Mouse (Mus musculus) forebrain, embryonic 11.5 days (tissue): ENCODE measurements at regions not wholly inside any gene's neighbourhood (a gene's known extent, or its start where the extent isn't known, plus 50 kb on each side); places are given as distances from the start of the nearest gene placed in this dataset.

Source experiments
- ATAC-seq: fragments of 200-750 bp; cut with Nextera tagmentation; replicated peaks from 2 replicates; pipeline ENCODE4 v1.8.0; 2017; ENCODE audit warnings: moderate TSS enrichment; ENCODE audit not compliant: low FRiP score
- DNase-seq: peaks from one replicate; pipeline ENCODE4 v3.0.0-alpha.2; 2017; ENCODE audit warnings: low spot score
- H3K27ac ChIP-seq: fragments of 300-500 bp; sonication (generic); 2 replicates; pipeline ENCODE4 v1.5.1; 2014; ENCODE audit warnings: low read depth, low read length
- H3K27me3 ChIP-seq: fragments of 300-500 bp; sonication (generic); 2 replicates; pipeline ENCODE4 v1.6.1; 2014; ENCODE audit warnings: mild to moderate bottlenecking, low read length, mixed read lengths; ENCODE audit not compliant: control insufficient read depth, insufficient read depth
- H3K36me3 ChIP-seq: fragments of 300-500 bp; sonication (generic); 2 replicates; pipeline ENCODE4 v1.6.1; 2014; ENCODE audit warnings: mild to moderate bottlenecking, low read length, moderate library complexity, mixed read lengths; ENCODE audit not compliant: control insufficient read depth, insufficient read depth
- H3K4me1 ChIP-seq: fragments of 300-500 bp; sonication (generic); replicated peaks from 2 replicates; pipeline ENCODE4 v1.6.1; 2014; ENCODE audit warnings: low read length, mixed read lengths; ENCODE audit not compliant: control insufficient read depth, insufficient read depth
- H3K4me2 ChIP-seq: fragments of 300-500 bp; sonication (generic); 2 replicates; pipeline ENCODE4 v1.6.1; 2014; ENCODE audit warnings: low read depth, mild to moderate bottlenecking, low read length, moderate library complexity, mixed read lengths; ENCODE audit not compliant: severe bottlenecking
- H3K4me3 ChIP-seq: fragments of 300-500 bp; sonication (generic); 2 replicates; pipeline ENCODE4 v1.5.1; 2014; ENCODE audit warnings: low read depth, low read length
- H3K9ac ChIP-seq: fragments of 300-500 bp; sonication (generic); 2 replicates; pipeline ENCODE4 v1.6.1; 2014; ENCODE audit warnings: low read length
- H3K9me3 ChIP-seq: fragments of 300-500 bp; sonication (generic); 2 replicates; pipeline ENCODE4 v1.6.1; 2016; ENCODE audit warnings: low read length, mixed read lengths; ENCODE audit not compliant: control insufficient read depth
- WGBS: fragments of 180-500 bp; shearing (Covaris S2); extraction: QIAGEN DNeasy Blood & Tissue Kit; methylation state at CpG from one replicate; pipeline ENCODE4 v1.1.7; 2014; 5-methylcytosine and 5-hydroxymethylcytosine counted together

GRCm38 (mm10) chr17:76081780-76082179 lies 530.0 kb upstream of the Fam98a start:
- ATAC-seq, result no peak
- no peaks in the 10 kb centered on the region for H3K27me3 ChIP-seq

GRCm38 (mm10) chr17:76046438-76046837 lies 494.7 kb upstream of the Fam98a start:
- H3K36me3 ChIP-seq, result no peaks in the 10 kb centered on the region
- H3K4me1 ChIP-seq, result no peaks in the 10 kb centered on the region

More at GRCm38 (mm10) chr17:76081780-76082179, 530.0 kb upstream of the Fam98a start:
- no peaks in the 10 kb centered on the region for H3K9me3 ChIP-seq
- 77% methylated on average over 2 of the region's 2 CpGs for WGBS
- H3K4me1 ChIP-seq, result no peaks in the 10 kb centered on the region
- no peak overlapping the region for H3K4me2 ChIP-seq
- no peaks in the 10 kb centered on the region for H3K36me3 ChIP-seq
- H3K27ac ChIP-seq, result no peak overlapping the region
- no peak for DNase-seq
- H3K9ac ChIP-seq, result no peak overlapping the region
- H3K4me3 ChIP-seq, result no peak overlapping the region

GRCm38 (mm10) chr17:76032710-76033109 lies 481.0 kb upstream of the Fam98a start:
- DNase-seq (no peak), ATAC-seq (no peak)
- WGBS, result 85% methylated on average over 1 of the region's 1 CpGs
- no peak overlapping the region for H3K27ac ChIP-seq
- no peak overlapping the region for H3K4me3 ChIP-seq
- H3K36me3 ChIP-seq, result no peaks in the 10 kb centered on the region
- H3K4me1 ChIP-seq, result no peaks in the 10 kb centered on the region
- no peak overlapping the region for H3K9ac ChIP-seq
- H3K9me3 ChIP-seq, result no peaks in the 10 kb centered on the region
- no peak overlapping the region for H3K4me2 ChIP-seq
- H3K27me3 ChIP-seq, result no peaks in the 10 kb centered on the region

More at GRCm38 (mm10) chr17:76046438-76046837, 494.7 kb upstream of the Fam98a start:
- Histone ChIP-seq H3K4me3 (no peak overlapping the region), H3K9ac (no peak overlapping the region), H3K9me3 (no peaks in the 10 kb centered on the region), H3K27me3 (no peaks in the 10 kb centered on the region), H3K27ac (no peak overlapping the region), H3K4me2 (no peak overlapping the region)
- no peak for DNase-seq
- WGBS, result 96% methylated on average over 1 of the region's 1 CpGs
- no peak for ATAC-seq

GRCm38 (mm10) chr17:76008011-76008410 lies 456.3 kb upstream of the Fam98a start:
- Histone ChIP-seq H3K27ac (no peak overlapping the region), H3K4me3 (no peak overlapping the region), H3K4me2 (no peak overlapping the region), H3K4me1 (no peaks in the 10 kb centered on the region), H3K27me3 (no peaks in the 10 kb centered on the region), H3K9ac (no peak overlapping the region), H3K36me3 (no peaks in the 10 kb centered on the region), H3K9me3 (no peaks in the 10 kb centered on the region)
- ATAC-seq, result no peak
- WGBS, result 70% methylated on average over 1 of the region's 1 CpGs
- DNase-seq, result no peak

GRCm38 (mm10) chr17:76002836-76003235 lies 451.1 kb upstream of the Fam98a start:
- Histone ChIP-seq H3K36me3 (no peaks in the 10 kb centered on the region), H3K4me1 (no peaks in the 10 kb centered on the region), H3K27me3 (no peaks in the 10 kb centered on the region), H3K4me3 (no peak overlapping the region), H3K27ac (no peak overlapping the region), H3K9me3 (no peaks in the 10 kb centered on the region), H3K4me2 (no peak overlapping the region), H3K9ac (no peak overlapping the region)
- DNase-seq (no peak), ATAC-seq (no peak)

- ATAC-seq (0 out of 2 replicates have a peak, but pooled peaks have one; percentile 42), DNase-seq (no peak)
- WGBS, result 36% methylated on average over 2 of the region's 2 CpGs
Measured at GRCm38 (mm10) chr17:75961371-75961770, 409.6 kb upstream of the Fam98a start.

GRCm38 (mm10) chr17:75936686-75937380 lies 385.1 kb upstream of the Fam98a start:
- H3K27ac ChIP-seq, result no peak overlapping the region
- no peaks in the 10 kb centered on the region for H3K4me1 ChIP-seq
- H3K27me3 ChIP-seq, result no peaks in the 10 kb centered on the region
- no peaks in the 10 kb centered on the region for H3K9me3 ChIP-seq
- H3K4me3 ChIP-seq, result no peak overlapping the region
- ATAC-seq (no peak), DNase-seq (no peak)
- no peaks in the 10 kb centered on the region for H3K36me3 ChIP-seq
- no peak overlapping the region for H3K4me2 ChIP-seq
- H3K9ac ChIP-seq, result no peak overlapping the region
- 87% methylated on average over 6 of the region's 6 CpGs for WGBS

More at GRCm38 (mm10) chr17:75961371-75961770, 409.6 kb upstream of the Fam98a start:
- Histone ChIP-seq H3K4me3 (no peak overlapping the region), H3K9me3 (no peaks in the 10 kb centered on the region), H3K36me3 (no peaks in the 10 kb centered on the region), H3K4me1 (no peaks in the 10 kb centered on the region), H3K9ac (no peak overlapping the region), H3K27ac (no peak overlapping the region), H3K27me3 (no peaks in the 10 kb centered on the region), H3K4me2 (no peak overlapping the region)

GRCm38 (mm10) chr17:75931022-75931421 lies 379.3 kb upstream of the Fam98a start:
- Histone ChIP-seq H3K4me2 (no peak overlapping the region), H3K36me3 (no peaks in the 10 kb centered on the region), H3K4me3 (no peak overlapping the region), H3K9me3 (no peaks in the 10 kb centered on the region), H3K4me1 (no peaks in the 10 kb centered on the region), H3K27me3 (no peaks in the 10 kb centered on the region), H3K27ac (no peak overlapping the region), H3K9ac (no peak overlapping the region)
- DNase-seq (no peak), ATAC-seq (peak; percentile 78)
- WGBS, result 61% methylated on average over 1 of the region's 1 CpGs

- DNase-seq, result no peak
Measured at GRCm38 (mm10) chr17:75920240-75920639, 368.5 kb upstream of the Fam98a start.

More at GRCm38 (mm10) chr17:75920240-75920639, 368.5 kb upstream of the Fam98a start:
- no peak overlapping the region for H3K4me3 ChIP-seq
- no peaks in the 10 kb centered on the region for H3K27me3 ChIP-seq
- ATAC-seq, result no peak
- 89% methylated on average over 2 of the region's 2 CpGs for WGBS
- no peaks in the 10 kb centered on the region for H3K9me3 ChIP-seq
- H3K36me3 ChIP-seq, result no peaks in the 10 kb centered on the region
- H3K4me1 ChIP-seq, result no peaks in the 10 kb centered on the region
- H3K9ac ChIP-seq, result no peak overlapping the region
- H3K4me2 ChIP-seq, result no peak overlapping the region
- no peak overlapping the region for H3K27ac ChIP-seq
